Mouse (Mus musculus) liver, embryonic 13.5 days (tissue): ENCODE measurements at regions not wholly inside any gene's neighbourhood (a gene's known extent, or its start where the extent isn't known, plus 50 kb on each side); places are given as distances from the start of the nearest gene placed in this dataset.

Source experiments
- ATAC-seq: fragments of 200-750 bp; cut with Nextera tagmentation; 2 replicates; pipeline ENCODE4 v1.8.0; 2017; ENCODE audit warnings: low read depth, mild to moderate bottlenecking, moderate number of reproducible peaks, moderate library complexity
- DNase-seq: peaks from one replicate; pipeline ENCODE4 v3.0.0; 2022
- H3K27ac ChIP-seq: fragments of 300-500 bp; sonication (generic); 2 replicates; pipeline ENCODE4 v1.5.1; 2015; ENCODE audit warnings: moderate library complexity, mild to moderate bottlenecking, inconsistent platforms
- H3K27me3 ChIP-seq: fragments of 300-500 bp; sonication (generic); 2 replicates; pipeline ENCODE4 v1.6.1; 2015; ENCODE audit warnings: mild to moderate bottlenecking, inconsistent platforms
- H3K36me3 ChIP-seq: fragments of 300-500 bp; sonication (generic); 2 replicates; pipeline ENCODE4 v1.6.1; 2015; ENCODE audit warnings: mild to moderate bottlenecking, inconsistent platforms
- H3K4me1 ChIP-seq: fragments of 300-500 bp; sonication (generic); replicated peaks from 2 replicates; pipeline ENCODE4 v1.6.1; 2015; ENCODE audit warnings: inconsistent platforms
- H3K4me2 ChIP-seq: fragments of 300-500 bp; sonication (generic); 2 replicates; pipeline ENCODE4 v1.6.1; 2015; ENCODE audit warnings: inconsistent platforms, mild to moderate bottlenecking, moderate library complexity
- H3K4me3 ChIP-seq: fragments of 300-500 bp; sonication (generic); replicated peaks from 2 replicates; pipeline ENCODE4 v1.5.1; 2015; ENCODE audit warnings: mild to moderate bottlenecking, inconsistent platforms
- H3K9ac ChIP-seq: fragments of 300-500 bp; sonication (generic); 2 replicates; pipeline ENCODE4 v1.6.1; 2015; ENCODE audit warnings: mild to moderate bottlenecking, inconsistent platforms
- H3K9me3 ChIP-seq: fragments of 300-500 bp; sonication (generic); replicated peaks from 2 replicates; pipeline ENCODE4 v1.6.1; 2016; ENCODE audit warnings: inconsistent platforms
- WGBS: fragments of 180-500 bp; shearing (Covaris S2); methylation state at CpG from one replicate; pipeline ENCODE4 v1.1.7; 2015; ENCODE audit not compliant: insufficient replicate concordance; 5-methylcytosine and 5-hydroxymethylcytosine counted together

DNA sequence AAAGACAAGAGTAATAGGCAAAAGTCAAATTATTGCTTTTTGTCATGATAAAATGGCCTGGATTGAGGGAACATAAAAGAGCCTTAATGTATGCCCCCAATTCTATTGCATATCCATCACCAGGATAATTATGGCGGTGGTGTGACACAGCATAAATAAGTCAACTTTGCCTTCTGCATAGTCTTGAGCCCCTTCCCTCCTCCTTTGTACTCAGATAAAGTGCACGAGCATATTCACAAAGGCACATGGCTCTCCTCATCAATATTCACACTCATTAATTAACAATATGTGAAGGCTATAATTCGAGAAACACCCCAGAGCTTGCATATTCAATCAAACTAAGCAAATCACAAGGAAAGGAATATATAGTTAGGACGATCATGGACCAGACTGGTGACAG is 619.5 kb downstream of the Nedd1 start:
- H3K4me1 ChIP-seq, result no peaks in the 10 kb centered on the region

DNA sequence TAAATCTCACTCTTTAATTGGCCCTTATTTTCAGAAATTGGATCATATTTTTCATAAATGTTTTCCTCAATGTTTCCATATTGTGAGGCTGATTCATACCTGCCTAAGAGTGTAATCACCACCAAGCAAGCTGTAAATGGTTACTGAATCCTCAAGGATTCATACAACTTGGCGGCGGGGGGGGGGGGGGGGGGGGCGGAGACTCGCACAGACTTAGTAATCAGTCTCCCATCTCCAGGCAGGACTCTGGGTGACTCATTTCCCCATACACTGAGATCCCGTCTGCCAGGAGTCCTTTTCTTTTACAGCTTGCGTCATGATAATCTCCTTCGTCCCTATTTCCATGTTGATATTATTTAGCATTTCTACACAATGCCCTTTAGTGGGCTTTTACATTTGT is 624.7 kb downstream of the Nedd1 start:
- no peak for DNase-seq
- WGBS, result 29% methylated on average over 5 of the region's 7 CpGs

More for the DNA sequence above, 619.5 kb downstream of the Nedd1 start:
- ATAC-seq (no peak), DNase-seq (no peak)
- Histone ChIP-seq H3K27me3 (no peaks in the 10 kb centered on the region), H3K36me3 (no peaks in the 10 kb centered on the region), H3K9me3 (no peaks in the 10 kb centered on the region), H3K4me2 (no peak overlapping the region), H3K9ac (no peak overlapping the region), H3K27ac (no peak overlapping the region), H3K4me3 (no peak overlapping the region)
- WGBS, result 62% methylated on average over 4 of the region's 4 CpGs

DNA sequence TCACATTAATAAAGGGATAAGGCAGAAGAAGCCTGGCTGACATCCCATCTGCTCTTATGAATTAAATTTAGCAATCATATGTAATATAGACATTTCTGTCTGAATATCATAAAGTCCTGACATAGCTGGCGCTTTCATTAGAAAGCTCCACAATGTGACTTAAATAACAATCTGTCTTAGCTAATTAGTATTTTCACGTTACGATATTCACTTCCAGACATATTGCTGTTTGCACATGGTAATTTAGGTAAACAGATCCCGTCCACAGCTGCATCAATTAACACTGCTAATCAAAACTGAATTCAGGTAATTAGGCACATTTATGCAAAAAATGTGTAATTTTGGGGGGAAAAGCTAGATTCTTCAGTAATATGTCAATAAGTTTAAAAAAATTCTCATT is 625.1 kb downstream of the Nedd1 start:
- no peaks in the 10 kb centered on the region for H3K36me3 ChIP-seq
- no peak for ATAC-seq
- 69% methylated on average over 4 of the region's 4 CpGs for WGBS

More for the DNA sequence above, 624.7 kb downstream of the Nedd1 start:
- H3K4me1 ChIP-seq, result no peaks in the 10 kb centered on the region
- no peak overlapping the region for H3K4me3 ChIP-seq
- no peaks in the 10 kb centered on the region for H3K27me3 ChIP-seq
- no peak overlapping the region for H3K27ac ChIP-seq
- no peak overlapping the region for H3K9ac ChIP-seq
- ATAC-seq, result no peak
- no peak overlapping the region for H3K4me2 ChIP-seq
- H3K36me3 ChIP-seq, result no peaks in the 10 kb centered on the region
- no peaks in the 10 kb centered on the region for H3K9me3 ChIP-seq

DNA sequence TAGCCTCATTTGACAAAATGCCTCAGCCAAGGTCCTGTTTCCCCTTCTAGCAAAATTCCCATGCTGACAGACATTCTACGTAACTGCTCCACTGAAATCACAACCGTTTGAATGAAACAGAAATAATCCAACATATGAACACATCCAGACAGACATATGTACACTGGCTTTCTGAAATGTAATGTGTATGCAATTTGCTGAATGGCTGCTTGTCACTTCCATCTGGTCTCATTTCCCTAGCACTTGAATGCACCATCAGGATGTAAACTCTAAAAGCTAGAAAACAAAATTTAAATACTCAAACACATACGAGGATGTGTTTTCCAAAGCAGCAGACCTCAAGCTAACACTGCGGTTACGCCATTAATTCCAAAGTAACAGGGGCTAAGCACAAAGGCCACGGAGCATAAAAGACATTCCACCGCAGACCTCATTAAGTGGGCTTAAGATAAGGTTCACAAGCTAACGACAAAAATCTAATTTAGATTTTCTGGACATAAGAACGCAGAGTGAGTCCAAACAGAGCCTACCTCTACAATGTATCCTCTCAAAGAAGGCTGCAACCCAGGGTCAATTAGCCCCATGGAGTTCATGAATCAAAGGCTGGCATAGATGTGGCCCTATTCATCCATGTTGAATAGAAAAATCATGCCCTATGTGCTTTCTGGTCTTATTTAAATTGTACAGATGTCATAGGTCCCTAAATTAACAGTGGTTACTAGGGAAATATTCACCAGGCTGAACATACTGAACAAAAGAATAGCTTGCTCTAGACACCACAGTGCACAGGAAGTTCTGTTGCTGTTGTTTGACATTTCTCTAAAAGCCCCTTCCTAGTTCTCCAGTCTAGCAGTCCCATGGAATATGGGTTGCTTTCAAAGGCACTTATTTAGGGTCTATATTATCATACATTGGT is 630.5 kb downstream of the Nedd1 start:
- H3K27me3 ChIP-seq, result no peaks in the 10 kb centered on the region
- no peaks in the 10 kb centered on the region for H3K4me1 ChIP-seq
- H3K4me2 ChIP-seq, result no peak overlapping the region
- no peak overlapping the region for H3K4me3 ChIP-seq
- DNase-seq, result no peak
- WGBS, result 68% methylated on average over 9 of the region's 9 CpGs
- no peak overlapping the region for H3K27ac ChIP-seq
- no peaks in the 10 kb centered on the region for H3K9me3 ChIP-seq
- no peak overlapping the region for H3K9ac ChIP-seq
- H3K36me3 ChIP-seq, result no peaks in the 10 kb centered on the region
- no peak for ATAC-seq

More for the DNA sequence above, 625.1 kb downstream of the Nedd1 start:
- H3K4me3 ChIP-seq, result no peak overlapping the region
- H3K4me2 ChIP-seq, result no peak overlapping the region
- no peaks in the 10 kb centered on the region for H3K27me3 ChIP-seq
- no peak for DNase-seq
- no peaks in the 10 kb centered on the region for H3K4me1 ChIP-seq
- H3K27ac ChIP-seq, result no peak overlapping the region
- H3K9ac ChIP-seq, result no peak overlapping the region
- H3K9me3 ChIP-seq, result no peaks in the 10 kb centered on the region

DNA sequence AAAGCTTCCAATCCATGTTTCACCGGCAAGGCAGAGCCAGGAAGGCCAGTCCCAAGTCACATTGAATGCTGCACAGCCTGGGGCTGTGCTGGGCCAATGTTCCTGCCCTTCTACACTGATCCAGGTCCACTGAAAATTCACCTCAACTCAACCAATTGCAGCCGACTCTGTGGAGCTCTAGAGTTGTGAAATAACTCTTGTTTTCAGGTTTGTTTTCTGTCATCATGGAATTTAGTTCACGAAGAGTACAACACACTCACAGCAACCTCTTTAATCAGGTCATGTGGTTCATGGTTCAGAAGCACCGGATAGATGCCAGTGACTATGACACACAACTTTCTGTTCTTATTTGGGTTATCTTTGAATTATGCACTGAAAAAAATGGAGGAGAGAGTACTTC is 640.1 kb downstream of the Nedd1 start:
- Histone ChIP-seq H3K36me3 (no peaks in the 10 kb centered on the region), H3K9me3 (no peaks in the 10 kb centered on the region), H3K4me1 (no peaks in the 10 kb centered on the region), H3K4me3 (no peak overlapping the region), H3K4me2 (no peak overlapping the region), H3K27me3 (no peaks in the 10 kb centered on the region), H3K27ac (no peak overlapping the region), H3K9ac (no peak overlapping the region)
- ATAC-seq, result no peak
- no peak for DNase-seq
- 61% methylated on average over 4 of the region's 4 CpGs for whole genome bisulfite sequencing

DNA sequence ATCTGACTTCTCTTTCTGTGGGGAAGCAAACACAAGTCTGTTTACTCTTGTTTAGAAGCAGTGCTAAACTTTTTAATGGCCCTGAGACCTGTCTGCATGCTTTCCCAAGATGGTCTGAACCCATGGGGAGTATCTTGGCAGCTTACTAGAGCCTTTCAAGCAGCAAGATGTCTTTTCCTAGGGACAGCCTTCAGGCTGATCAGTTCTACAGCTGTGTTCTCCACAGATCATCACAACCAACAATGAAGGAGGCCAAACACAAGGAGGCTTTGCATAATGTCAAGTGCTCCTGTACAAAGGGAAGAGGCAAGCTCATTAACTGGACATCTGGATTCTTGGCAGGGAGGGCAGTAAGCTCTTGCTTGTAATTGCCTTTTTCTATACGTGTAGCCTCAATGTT is 641.0 kb downstream of the Nedd1 start:
- no peak for ATAC-seq
- Histone ChIP-seq H3K4me2 (no peak overlapping the region), H3K4me3 (no peak overlapping the region), H3K9ac (no peak overlapping the region), H3K27me3 (no peaks in the 10 kb centered on the region), H3K4me1 (no peaks in the 10 kb centered on the region), H3K9me3 (no peaks in the 10 kb centered on the region), H3K27ac (no peak overlapping the region), H3K36me3 (no peaks in the 10 kb centered on the region)
- DNase-seq, result no peak
- WGBS, result 46% methylated on average over 1 of the region's 1 CpGs

DNA sequence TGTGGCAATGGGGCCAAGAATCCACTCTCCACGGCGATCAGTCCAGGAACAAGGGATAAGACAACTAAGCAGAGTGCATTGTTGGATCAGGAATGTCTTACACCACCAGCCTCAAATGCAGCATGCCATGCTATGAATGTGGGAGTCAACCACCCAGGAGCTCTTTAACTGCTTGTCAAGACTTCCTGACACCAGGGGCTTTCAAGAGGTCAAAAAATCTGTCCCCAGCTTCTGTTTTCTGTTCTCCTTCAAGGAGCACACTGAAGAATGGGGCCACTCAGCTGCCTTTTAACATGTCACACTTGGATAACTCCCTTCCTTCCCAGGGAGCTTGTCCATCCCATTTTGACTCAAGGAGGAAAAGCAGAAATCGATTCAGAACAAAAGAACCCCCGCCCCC is 642.8 kb downstream of the Nedd1 start:
- ATAC-seq (no peak), DNase-seq (no peak)
- no peaks in the 10 kb centered on the region for H3K9me3 ChIP-seq
- no peak overlapping the region for H3K9ac ChIP-seq
- H3K4me3 ChIP-seq, result no peak overlapping the region
- H3K36me3 ChIP-seq, result no peaks in the 10 kb centered on the region
- WGBS, result 69% methylated on average over 4 of the region's 4 CpGs
- H3K4me1 ChIP-seq, result no peaks in the 10 kb centered on the region
- H3K27me3 ChIP-seq, result no peaks in the 10 kb centered on the region
- no peak overlapping the region for H3K27ac ChIP-seq
- H3K4me2 ChIP-seq, result no peak overlapping the region

DNA sequence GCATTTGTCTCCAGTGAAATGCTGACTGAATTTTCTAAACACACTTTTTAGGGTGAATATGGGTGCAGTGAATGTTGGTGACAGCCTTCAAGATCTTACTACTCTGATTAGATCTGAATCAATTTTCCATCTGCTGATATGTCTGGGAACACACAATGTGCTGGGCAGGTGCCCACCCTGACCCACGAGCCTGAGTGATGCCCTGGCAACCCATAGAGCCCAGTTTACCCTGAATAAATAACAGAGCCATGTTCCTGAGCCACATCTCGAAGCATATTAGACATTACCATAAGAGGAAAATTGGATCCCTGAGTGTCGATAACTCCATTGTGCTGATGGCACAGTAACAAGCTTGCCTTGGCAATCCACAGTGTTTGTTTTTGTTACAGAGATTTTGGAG is 644.9 kb downstream of the Nedd1 start:
- Histone ChIP-seq H3K9ac (no peak overlapping the region), H3K4me3 (no peak overlapping the region), H3K4me1 (no peaks in the 10 kb centered on the region), H3K27me3 (no peaks in the 10 kb centered on the region), H3K27ac (no peak overlapping the region), H3K4me2 (no peak overlapping the region), H3K9me3 (no peaks in the 10 kb centered on the region), H3K36me3 (no peaks in the 10 kb centered on the region)
- no peak for DNase-seq
- WGBS, result 52% methylated on average over 3 of the region's 3 CpGs
- no peak for ATAC-seq

DNA sequence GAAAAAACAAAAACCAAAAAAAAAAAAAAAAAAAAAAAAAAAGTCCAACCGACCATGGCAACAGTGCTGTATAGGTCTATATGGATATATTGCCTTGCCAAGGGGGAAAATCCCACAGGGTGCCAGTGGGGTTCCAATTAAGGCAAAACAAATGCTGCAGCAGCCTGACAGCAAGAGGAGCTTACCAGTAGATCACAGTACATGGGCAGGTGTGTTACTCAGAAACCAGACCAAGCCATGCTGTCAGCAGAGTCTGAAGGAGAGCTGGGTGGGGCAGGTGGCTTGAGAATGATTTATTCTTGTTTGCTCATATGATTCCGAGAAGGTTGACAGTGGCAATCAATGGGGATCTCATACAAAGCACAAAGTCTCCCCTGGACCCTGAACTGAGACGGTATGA is 645.5 kb downstream of the Nedd1 start:
- H3K9ac ChIP-seq, result no peak overlapping the region
- DNase-seq, result no peak

DNA sequence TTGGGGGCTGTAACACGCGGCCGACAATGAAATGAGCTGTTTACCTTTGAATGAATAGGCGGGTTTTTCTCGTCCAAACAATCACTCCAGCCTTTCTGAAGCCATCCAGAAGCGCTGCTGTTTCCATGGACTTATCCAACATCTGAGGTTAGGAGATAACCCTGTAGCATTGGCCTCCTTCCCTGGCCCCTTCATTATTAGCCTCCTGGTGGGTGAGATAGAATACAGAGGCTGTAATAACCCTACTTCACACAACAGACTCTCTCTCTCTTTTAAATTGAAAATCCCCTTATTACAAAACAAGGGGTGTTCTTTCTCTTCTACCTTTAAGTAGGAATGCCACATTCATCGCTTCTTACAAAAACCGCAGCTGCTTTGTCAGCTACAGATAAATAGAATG is 646.8 kb downstream of the Nedd1 start:
- no peak overlapping the region for H3K4me2 ChIP-seq
- no peaks in the 10 kb centered on the region for H3K36me3 ChIP-seq
- no peak overlapping the region for H3K9ac ChIP-seq
- no peaks in the 10 kb centered on the region for H3K4me1 ChIP-seq
- no peak overlapping the region for H3K27ac ChIP-seq
- no peak overlapping the region for H3K4me3 ChIP-seq
- no peaks in the 10 kb centered on the region for H3K9me3 ChIP-seq
- H3K27me3 ChIP-seq, result no peaks in the 10 kb centered on the region
- ATAC-seq, result no peak
- WGBS, result 57% methylated on average over 8 of the region's 8 CpGs
- DNase-seq, result no peak

More for the DNA sequence above, 645.5 kb downstream of the Nedd1 start:
- no peak overlapping the region for H3K27ac ChIP-seq
- H3K36me3 ChIP-seq, result no peaks in the 10 kb centered on the region
- no peak for ATAC-seq
- WGBS, result 42% methylated on average over 3 of the region's 3 CpGs
- no peak overlapping the region for H3K4me2 ChIP-seq
- no peaks in the 10 kb centered on the region for H3K4me1 ChIP-seq
- H3K4me3 ChIP-seq, result no peak overlapping the region
- H3K27me3 ChIP-seq, result no peaks in the 10 kb centered on the region
- H3K9me3 ChIP-seq, result no peaks in the 10 kb centered on the region

DNA sequence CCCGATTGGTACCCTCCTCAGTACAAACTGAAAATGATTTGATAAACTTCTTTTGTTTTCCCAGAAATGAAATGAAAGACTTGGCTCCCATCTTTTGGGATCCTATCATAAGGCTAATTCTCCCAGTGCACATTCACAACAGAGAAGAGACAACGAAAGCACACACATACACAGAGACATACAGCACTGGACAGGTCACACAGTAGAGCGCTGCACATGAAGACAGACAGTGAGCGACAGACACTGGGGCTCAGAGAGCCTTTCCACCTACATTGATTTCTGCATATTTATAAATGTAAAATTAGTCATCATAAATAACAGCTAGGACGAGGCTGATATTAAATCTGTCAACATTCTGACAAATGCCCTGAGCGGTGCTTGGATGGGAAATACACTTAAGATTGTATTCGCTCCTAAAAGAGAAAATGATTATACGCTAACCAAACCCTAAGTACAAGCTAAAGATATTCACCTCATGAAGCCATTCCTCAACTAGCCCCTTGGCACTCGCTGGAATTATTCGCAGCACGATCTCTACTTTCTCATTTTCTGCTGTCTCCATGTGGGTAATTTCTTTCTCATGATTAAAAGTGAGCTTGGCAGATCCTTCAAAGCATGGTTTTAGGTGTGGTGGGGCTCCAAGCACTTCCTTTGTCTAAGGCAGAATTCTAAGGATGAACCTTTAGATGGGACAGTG is 647.4 kb downstream of the Nedd1 start:
- Histone ChIP-seq H3K9ac (no peak overlapping the region), H3K4me1 (no peaks in the 10 kb centered on the region), H3K9me3 (no peaks in the 10 kb centered on the region), H3K4me2 (no peak overlapping the region), H3K36me3 (no peaks in the 10 kb centered on the region), H3K27ac (no peak overlapping the region), H3K27me3 (no peaks in the 10 kb centered on the region), H3K4me3 (no peak overlapping the region)
- ATAC-seq (no peak), DNase-seq (no peak)
- 70% methylated on average over 11 of the region's 11 CpGs for WGBS
